Mouse (Mus musculus) midbrain, embryonic 16.5 days (tissue): Measurements from ENCODE around the gene Hmgcl. TPM values are rescaled to one million over a fixed set of nuclear protein-coding genes. Genes with fewer than 3 reads are reported as not detected.
"Not testable (repeated sequence)": the region's sequence is repeated elsewhere in the genome, so short reads cannot be mapped to it uniquely, and the experiment has no call there.

Experiments used
- ATAC-seq: fragments of 200-750 bp; cut with Nextera tagmentation; 2 replicates; pipeline ENCODE4 v1.8.0; 2017; ENCODE audit warnings: moderate TSS enrichment
- H3K27ac ChIP-seq: fragments of 300-500 bp; sonication (generic); 2 replicates; pipeline ENCODE4 v1.5.1; 2014; ENCODE audit warnings: mild to moderate bottlenecking, low read length, mixed read lengths
- H3K27me3 ChIP-seq: fragments of 300-500 bp; sonication (generic); 2 replicates; pipeline ENCODE4 v1.6.1; 2014; ENCODE audit warnings: low read depth, low read length, mixed read lengths; ENCODE audit not compliant: control insufficient read depth, insufficient read depth
- H3K36me3 ChIP-seq: fragments of 300-500 bp; sonication (generic); 2 replicates; pipeline ENCODE4 v1.6.1; 2014; ENCODE audit warnings: mild to moderate bottlenecking, low read length, moderate library complexity, mixed read lengths; ENCODE audit not compliant: control insufficient read depth, insufficient read depth
- H3K4me1 ChIP-seq: fragments of 300-500 bp; sonication (generic); 2 replicates; pipeline ENCODE4 v1.6.1; 2014; ENCODE audit warnings: mild to moderate bottlenecking, low read length, mixed read lengths; ENCODE audit not compliant: control insufficient read depth, insufficient read depth
- H3K4me2 ChIP-seq: fragments of 300-500 bp; sonication (generic); 2 replicates; pipeline ENCODE4 v1.6.1; 2014; ENCODE audit warnings: mild to moderate bottlenecking, low read length, mixed read lengths
- H3K4me3 ChIP-seq: fragments of 300-500 bp; sonication (generic); 2 replicates; pipeline ENCODE4 v1.5.1; 2014; ENCODE audit warnings: low read depth, mild to moderate bottlenecking, low read length, moderate library complexity, mixed read lengths
- H3K9ac ChIP-seq: fragments of 300-500 bp; sonication (generic); 2 replicates; pipeline ENCODE4 v1.6.1; 2014; ENCODE audit warnings: low read depth, low read length, mixed read lengths
- H3K9me3 ChIP-seq: fragments of 300-500 bp; sonication (generic); replicated peaks from 2 replicates; pipeline ENCODE4 v1.6.1; 2014; ENCODE audit warnings: mild to moderate bottlenecking, low read length, mixed read lengths; ENCODE audit not compliant: control insufficient read depth, poor library complexity, severe bottlenecking
- WGBS: fragments of 180-500 bp; shearing (Covaris S2); extraction: QIAGEN DNeasy Blood & Tissue Kit; methylation state at CpG from one replicate; pipeline ENCODE4 v1.1.7; 2014; 5-methylcytosine and 5-hydroxymethylcytosine counted together
- polyA plus RNA-seq: library from polyadenylated mRNA; unstranded; fragments of >200 nt; fragmentation: Nextera tagmentation; extraction: Ambion mirVana; gene quantifications from 2 replicates; pipeline ENCODE4 v1.2.1, GENCODE M21; 2015

The Hmgcl gene
- polyA plus RNA-seq, 1 experiment from 2014 or later, result 68.6 TPM

DNA sequence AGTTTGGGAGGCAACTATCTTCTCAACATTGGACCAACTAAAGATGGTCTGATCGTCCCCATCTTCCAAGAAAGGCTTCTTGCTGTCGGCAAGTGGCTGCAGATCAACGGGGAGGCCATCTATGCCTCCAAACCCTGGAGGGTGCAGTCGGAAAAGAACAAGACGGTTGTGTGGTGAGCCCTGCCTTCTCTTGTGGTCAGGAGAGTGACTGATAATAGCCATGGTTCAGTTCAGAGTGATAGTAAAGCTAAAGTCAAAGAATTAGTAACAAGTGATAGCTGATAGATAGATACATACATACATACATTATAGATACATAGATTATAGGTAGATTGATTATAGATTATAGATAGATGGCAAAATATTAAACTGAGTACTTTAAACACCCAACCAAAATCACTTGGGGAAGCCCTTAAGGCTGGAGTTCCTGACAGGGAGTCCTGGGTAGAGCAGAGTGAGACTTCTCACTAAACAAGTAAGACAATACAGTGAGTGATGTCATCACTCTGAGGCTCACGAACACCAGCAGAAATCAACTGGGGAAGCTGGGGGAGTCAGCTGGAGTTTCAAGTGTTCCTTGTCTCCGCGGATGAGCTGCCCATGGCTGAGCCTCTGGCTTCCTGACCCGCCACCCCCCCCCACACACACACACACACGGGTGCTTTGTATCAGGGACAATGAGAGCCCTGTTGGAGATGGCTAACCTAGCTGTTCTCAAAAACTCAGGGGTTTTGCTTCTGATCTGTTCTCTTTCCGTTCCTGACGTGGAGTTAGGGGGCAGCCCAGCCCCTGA, 11.3 kb upstream of the Hmgcl start:
- no peak for ATAC-seq
- Histone ChIP-seq H3K27me3 (no peaks in the 10 kb centered on the region), H3K9ac (no peak overlapping the region), H3K9me3 (no peaks in the 10 kb centered on the region), H3K27ac (no peak overlapping the region), H3K4me2 (no peak overlapping the region), H3K4me1 (no peaks in the 10 kb centered on the region), H3K36me3 (peaks cover 16% of the 10 kb centered on the region; the same call in 1 of the 2 replicates), H3K4me3 (no peak overlapping the region)
- 51% methylated on average over 12 of the region's 12 CpGs for WGBS

- no peak for ATAC-seq
- Histone ChIP-seq H3K9ac (no peak overlapping the region), H3K36me3 (peaks cover 17% of the 10 kb centered on the region), H3K27me3 (no peaks in the 10 kb centered on the region), H3K27ac (no peak overlapping the region), H3K4me3 (no peak overlapping the region), H3K4me2 (no peak overlapping the region), H3K4me1 (no peaks in the 10 kb centered on the region), H3K9me3 (no peaks in the 10 kb centered on the region)
- 69% methylated on average over 5 of the region's 5 CpGs for WGBS
Measured at GRCm38 (mm10) chr4:135935502-135935901, 10.7 kb upstream of the Hmgcl start.

GRCm38 (mm10) chr4:135938858-135939257, 7.4 kb upstream of the Hmgcl start:
- WGBS, result 86% methylated on average over 7 of the region's 7 CpGs

GRCm38 (mm10) chr4:135941026-135941425, 5.2 kb upstream of the Hmgcl start:
- ATAC-seq, H3K4me1 ChIP-seq, H3K27ac ChIP-seq, H3K4me2 ChIP-seq, H3K4me3 ChIP-seq, H3K27me3 ChIP-seq, H3K9me3 ChIP-seq, H3K9ac ChIP-seq: not testable (repeated sequence)
- peaks cover 15% of the 10 kb centered on the region for H3K36me3 ChIP-seq
- 85% methylated on average over 8 of the region's 8 CpGs for WGBS

More at GRCm38 (mm10) chr4:135938858-135939257, 7.4 kb upstream of the Hmgcl start:
- Histone ChIP-seq H3K4me2 (no peak overlapping the region), H3K4me3 (no peak overlapping the region), H3K36me3 (peaks cover 20% of the 10 kb centered on the region), H3K4me1 (no peaks in the 10 kb centered on the region), H3K9me3 (no peaks in the 10 kb centered on the region; the same call in 1 of the 2 replicates), H3K27me3 (no peaks in the 10 kb centered on the region), H3K9ac (no peak overlapping the region), H3K27ac (no peak overlapping the region)
- ATAC-seq, result no peak

DNA sequence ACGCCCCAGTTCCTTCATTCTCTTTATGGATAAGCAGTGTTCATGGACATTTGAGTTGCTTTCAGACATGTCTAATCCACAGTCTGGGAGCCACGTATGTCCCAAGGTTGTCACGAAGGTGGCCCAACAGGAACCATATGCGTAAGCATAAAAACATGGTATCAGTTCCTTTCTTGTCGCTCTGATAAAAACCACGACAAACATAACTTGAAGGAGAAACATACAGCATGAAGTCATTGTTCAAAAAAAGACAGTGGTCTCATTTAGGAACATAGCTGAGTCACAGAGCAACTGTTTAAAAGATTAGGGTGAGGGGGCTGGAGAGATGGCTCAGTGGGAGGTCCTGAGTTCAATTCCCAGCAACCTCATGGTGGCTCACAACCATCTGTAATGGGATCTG, 4.1 kb upstream of the Hmgcl start:
- Histone ChIP-seq H3K9me3 (no peaks in the 10 kb centered on the region; the same call in 1 of the 2 replicates), H3K4me2 (no peak overlapping the region), H3K27ac (no peak overlapping the region), H3K27me3 (no peaks in the 10 kb centered on the region), H3K36me3 (peaks cover 15% of the 10 kb centered on the region), H3K9ac (no peak overlapping the region), H3K4me3 (no peak overlapping the region), H3K4me1 (peaks cover 5% of the 10 kb centered on the region; the same call in 1 of the 2 replicates)
- WGBS, result 89% methylated on average over 6 of the region's 6 CpGs
- ATAC-seq, result no peak

GRCm38 (mm10) chr4:135943389-135943788, 2.9 kb upstream of the Hmgcl start:
- Histone ChIP-seq H3K9me3 (no peaks in the 10 kb centered on the region; the same call in 1 of the 2 replicates), H3K4me2 (no peak overlapping the region)
- 67% methylated on average over 4 of the region's 4 CpGs for WGBS

GRCm38 (mm10) chr4:135945706-135946105, 542 bp upstream of the Hmgcl start:
- peak overlapping the region; percentile 72 for H3K27ac ChIP-seq
- peaks cover 16% of the 10 kb centered on the region for H3K4me1 ChIP-seq
- H3K4me2 ChIP-seq, result peak overlapping the region; percentile 87
- H3K9ac ChIP-seq, result peak overlapping the region; percentile 73
- no peaks in the 10 kb centered on the region for H3K27me3 ChIP-seq
- 79% methylated on average over 10 of the region's 10 CpGs for WGBS
- H3K4me3 ChIP-seq, result peak overlapping the region; percentile 65
- H3K9me3 ChIP-seq, result no peaks in the 10 kb centered on the region; the same call in 1 of the 2 replicates
- peak; percentile 59 for ATAC-seq
- peaks cover 5% of the 10 kb centered on the region for H3K36me3 ChIP-seq

More at GRCm38 (mm10) chr4:135943389-135943788, 2.9 kb upstream of the Hmgcl start:
- no peak overlapping the region for H3K27ac ChIP-seq
- no peak for ATAC-seq
- H3K27me3 ChIP-seq, result no peaks in the 10 kb centered on the region
- H3K36me3 ChIP-seq, result peaks cover 15% of the 10 kb centered on the region
- peaks cover 12% of the 10 kb centered on the region for H3K4me1 ChIP-seq
- H3K9ac ChIP-seq, result no peak overlapping the region
- H3K4me3 ChIP-seq, result no peak overlapping the region

GRCm38 (mm10) chr4:135946659-135947301, 532 bp downstream of the Hmgcl start:
- H3K9me3 ChIP-seq, result no peaks in the 10 kb centered on the region
- peak overlapping the region; percentile 73 for H3K9ac ChIP-seq
- H3K27ac ChIP-seq, result peak overlapping the region; percentile 72
- peak overlapping the region; percentile 65 for H3K4me3 ChIP-seq
- H3K36me3 ChIP-seq, result peaks cover 8% of the 10 kb centered on the region; the same call in 1 of the 2 replicates
- ATAC-seq, result no peak; the same call in none of the 2 replicates
- H3K4me2 ChIP-seq, result peak overlapping the region; percentile 87
- 2% methylated on average over 28 of the region's 28 CpGs for WGBS
- H3K27me3 ChIP-seq, result no peaks in the 10 kb centered on the region
- H3K4me1 ChIP-seq, result peaks cover 16% of the 10 kb centered on the region

GRCm38 (mm10) chr4:135948142-135948541, 1.9 kb downstream of the Hmgcl start:
- 93% methylated on average over 8 of the region's 8 CpGs for WGBS

More at GRCm38 (mm10) chr4:135948142-135948541, 1.9 kb downstream of the Hmgcl start:
- Histone ChIP-seq H3K36me3 (peaks cover 10% of the 10 kb centered on the region), H3K27ac (no peak overlapping the region), H3K4me2 (no peak overlapping the region), H3K4me1 (peaks cover 16% of the 10 kb centered on the region), H3K9ac (peak overlapping the region; percentile 34; the same call in 1 of the 2 replicates), H3K27me3 (no peaks in the 10 kb centered on the region), H3K9me3 (no peaks in the 10 kb centered on the region), H3K4me3 (no peak overlapping the region)
- ATAC-seq, result no peak
